Mouse (Mus musculus): Measurements from ENCODE around the gene Kif3a. TPM values are rescaled to one million over a fixed set of nuclear protein-coding genes. Genes with fewer than 3 reads are reported as not detected.
A peak's percentile ranks its signal among the peaks of the same experiment; 100 is the strongest.

The Kif3a gene
- total RNA-seq, 1 experiment = 11.1 TPM

GRCm38 (mm10) chr11:53585510-53585909, 18.3 kb downstream of the Kif3a start:
- no peaks in the 10 kb centered on the region for H3K4me1 ChIP-seq (ENCODE audit: control insufficient read depth in 2 of 2, insufficient read depth in 2 of 2, low read length in 2 of 2, poor library complexity in 1 of 2)
- no peak for DNase-seq (ENCODE audit: low read depth, low spot score)
- peaks cover 6% of the 10 kb centered on the region; the same call in 1 of the 2 replicates for H3K36me3 ChIP-seq (ENCODE audit: control insufficient read depth, insufficient read depth, low read length, poor library complexity, severe bottlenecking)
- no peak overlapping the region for H3K4me3 ChIP-seq (ENCODE audit: insufficient read depth in 1 of 2, low read depth in 1 of 2, low read length in 2 of 2, poor library complexity in 1 of 2, severe bottlenecking in 1 of 2)
- H3K9me3 ChIP-seq (ENCODE audit: control insufficient read depth, insufficient read depth, low read depth, low read length) = no peaks in the 10 kb centered on the region
- H3K27ac ChIP-seq (ENCODE audit: insufficient read depth, low read depth, low read length, poor library complexity, severe bottlenecking) = no peak overlapping the region
- in situ Hi-C loops (cut with MboI; ENCODE audit: low sequenced_read_pairs in 2 of 2, unreplicated experiment in 2 of 2) = no loop called here
- no peak overlapping the region for H3K9ac ChIP-seq (ENCODE audit: insufficient read depth, low read depth, low read length, poor library complexity, severe bottlenecking)
- no peak for TF ChIP-seq HCFC1 (IDR thresholded peaks at IDR 0.05; ENCODE audit: borderline replicate concordance, insufficient read depth, low read length)
- no peak for TF ChIP-seq CHD2 (IDR thresholded peaks at IDR 0.05; ENCODE audit: low read depth, low read length)
- 0 out of 2 replicates have a peak, but pooled peaks have one; percentile 60 for TF ChIP-seq MAFK (IDR thresholded peaks at IDR 0.05; ENCODE audit: insufficient read depth, low read depth, low read length)
- TF ChIP-seq ZC3H11A (IDR thresholded peaks at IDR 0.05; ENCODE audit: borderline replicate concordance, low read depth, low read length) = no peak

- Histone ChIP-seq H3K9me3 (ENCODE audit: control insufficient read depth, insufficient read depth, low read depth, low read length) (no peaks in the 10 kb centered on the region), H3K36me3 (ENCODE audit: control insufficient read depth, insufficient read depth, low read length, poor library complexity, severe bottlenecking) (peaks cover 6% of the 10 kb centered on the region; the same call in 1 of the 2 replicates), H3K4me3 (ENCODE audit: insufficient read depth in 1 of 2, low read depth in 1 of 2, low read length in 2 of 2, poor library complexity in 1 of 2, severe bottlenecking in 1 of 2) (no peak overlapping the region), H3K4me1 (ENCODE audit: control insufficient read depth in 2 of 2, insufficient read depth in 2 of 2, low read length in 2 of 2, poor library complexity in 1 of 2) (no peaks in the 10 kb centered on the region), H3K27ac (ENCODE audit: insufficient read depth, low read depth, low read length, poor library complexity, severe bottlenecking) (no peak overlapping the region), H3K9ac (ENCODE audit: insufficient read depth, low read depth, low read length, poor library complexity, severe bottlenecking) (no peak overlapping the region)
- no peak for TF ChIP-seq ZNF384 (IDR thresholded peaks at IDR 0.05; ENCODE audit: low read depth, low read length)
- no peak for TF ChIP-seq ZC3H11A (IDR thresholded peaks at IDR 0.05; ENCODE audit: borderline replicate concordance, low read depth, low read length)
- no peak for TF ChIP-seq HCFC1 (IDR thresholded peaks at IDR 0.05; ENCODE audit: borderline replicate concordance, insufficient read depth, low read length)
- TF ChIP-seq CHD2 (IDR thresholded peaks at IDR 0.05; ENCODE audit: low read depth, low read length) = no peak
- no peak for TF ChIP-seq MAFK (IDR thresholded peaks at IDR 0.05; ENCODE audit: insufficient read depth, low read depth, low read length)
- no peak for DNase-seq (ENCODE audit: low read depth, low spot score)
- in situ Hi-C loops (cut with MboI; ENCODE audit: low sequenced_read_pairs in 2 of 2, unreplicated experiment in 2 of 2) = no loop called here
Measured at GRCm38 (mm10) chr11:53588279-53588678, 21.1 kb downstream of the Kif3a start.

- no peak overlapping the region for H3K27ac ChIP-seq (ENCODE audit: insufficient read depth, low read depth, low read length, poor library complexity, severe bottlenecking)
- H3K4me1 ChIP-seq (ENCODE audit: control insufficient read depth in 2 of 2, insufficient read depth in 2 of 2, low read length in 2 of 2, poor library complexity in 1 of 2) = no peaks in the 10 kb centered on the region
- H3K9me3 ChIP-seq (ENCODE audit: control insufficient read depth, insufficient read depth, low read depth, low read length) = no peaks in the 10 kb centered on the region
- in situ Hi-C loops (cut with MboI; ENCODE audit: low sequenced_read_pairs in 2 of 2, unreplicated experiment in 2 of 2) = no loop called here
- no peak for TF ChIP-seq CHD2 (IDR thresholded peaks at IDR 0.05; ENCODE audit: low read depth, low read length)
- TF ChIP-seq HCFC1 (IDR thresholded peaks at IDR 0.05; ENCODE audit: borderline replicate concordance, insufficient read depth, low read length) = no peak
- TF ChIP-seq MAFK (IDR thresholded peaks at IDR 0.05; ENCODE audit: insufficient read depth, low read depth, low read length) = no peak
- no peak for TF ChIP-seq ZNF384 (IDR thresholded peaks at IDR 0.05; ENCODE audit: low read depth, low read length)
- no peak for TF ChIP-seq ZC3H11A (IDR thresholded peaks at IDR 0.05; ENCODE audit: borderline replicate concordance, low read depth, low read length)
- DNase-seq (ENCODE audit: low read depth, low spot score) = peak; percentile 59
- H3K9ac ChIP-seq (ENCODE audit: insufficient read depth, low read depth, low read length, poor library complexity, severe bottlenecking) = peak overlapping the region; percentile 30; the same call in 1 of the 2 replicates
- no peaks in the 10 kb centered on the region for H3K36me3 ChIP-seq (ENCODE audit: control insufficient read depth, insufficient read depth, low read length, poor library complexity, severe bottlenecking)
- H3K4me3 ChIP-seq (ENCODE audit: insufficient read depth in 1 of 2, low read depth in 1 of 2, low read length in 2 of 2, poor library complexity in 1 of 2, severe bottlenecking in 1 of 2) = peak overlapping the region; percentile 7 to 38; a peak in 2 of 4 replicates
Measured at GRCm38 (mm10) chr11:53590368-53590768, 23.2 kb downstream of the Kif3a start.

GRCm38 (mm10) chr11:53591116-53591515, 23.9 kb downstream of the Kif3a start:
- no peak overlapping the region for H3K9ac ChIP-seq (ENCODE audit: insufficient read depth, low read depth, low read length, poor library complexity, severe bottlenecking)
- H3K36me3 ChIP-seq (ENCODE audit: control insufficient read depth, insufficient read depth, low read length, poor library complexity, severe bottlenecking) = no peaks in the 10 kb centered on the region
- H3K4me3 ChIP-seq (ENCODE audit: insufficient read depth in 1 of 2, low read depth in 1 of 2, low read length in 2 of 2, poor library complexity in 1 of 2, severe bottlenecking in 1 of 2) = no peak overlapping the region
- no peaks in the 10 kb centered on the region for H3K4me1 ChIP-seq (ENCODE audit: control insufficient read depth in 2 of 2, insufficient read depth in 2 of 2, low read length in 2 of 2, poor library complexity in 1 of 2)
- in situ Hi-C loops (cut with MboI; ENCODE audit: low sequenced_read_pairs in 2 of 2, unreplicated experiment in 2 of 2) = no loop called here
- no peak overlapping the region for H3K27ac ChIP-seq (ENCODE audit: insufficient read depth, low read depth, low read length, poor library complexity, severe bottlenecking)
- no peak for DNase-seq (ENCODE audit: low read depth, low spot score)
- TF ChIP-seq ZC3H11A (IDR thresholded peaks at IDR 0.05; ENCODE audit: borderline replicate concordance, low read depth, low read length) (no peak), MAFK (IDR thresholded peaks at IDR 0.05; ENCODE audit: insufficient read depth, low read depth, low read length) (no peak), ZNF384 (IDR thresholded peaks at IDR 0.05; ENCODE audit: low read depth, low read length) (no peak), CHD2 (IDR thresholded peaks at IDR 0.05; ENCODE audit: low read depth, low read length) (no peak)
- H3K9me3 ChIP-seq (ENCODE audit: control insufficient read depth, insufficient read depth, low read depth, low read length) = no peaks in the 10 kb centered on the region

GRCm38 (mm10) chr11:53604983-53605382, 37.8 kb downstream of the Kif3a start:
- H3K4me3 ChIP-seq (ENCODE audit: insufficient read depth in 1 of 2, low read depth in 1 of 2, low read length in 2 of 2, poor library complexity in 1 of 2, severe bottlenecking in 1 of 2) = no peak overlapping the region
- no peaks in the 10 kb centered on the region for H3K9me3 ChIP-seq (ENCODE audit: control insufficient read depth, insufficient read depth, low read depth, low read length)
- no peaks in the 10 kb centered on the region for H3K36me3 ChIP-seq (ENCODE audit: control insufficient read depth, insufficient read depth, low read length, poor library complexity, severe bottlenecking)
- no peak overlapping the region for H3K9ac ChIP-seq (ENCODE audit: insufficient read depth, low read depth, low read length, poor library complexity, severe bottlenecking)
- no peak overlapping the region for H3K27ac ChIP-seq (ENCODE audit: insufficient read depth, low read depth, low read length, poor library complexity, severe bottlenecking)
- DNase-seq (ENCODE audit: low read depth, low spot score) = no peak
- in situ Hi-C loops (cut with MboI; ENCODE audit: low sequenced_read_pairs in 2 of 2, unreplicated experiment in 2 of 2) = no loop called here
- H3K4me1 ChIP-seq (ENCODE audit: control insufficient read depth in 2 of 2, insufficient read depth in 2 of 2, low read length in 2 of 2, poor library complexity in 1 of 2) = peaks cover 3% of the 10 kb centered on the region in 2 experiments; a peak in 2 of 4 replicates
- TF ChIP-seq HCFC1 (IDR thresholded peaks at IDR 0.05; ENCODE audit: borderline replicate concordance, insufficient read depth, low read length) (no peak), ZC3H11A (IDR thresholded peaks at IDR 0.05; ENCODE audit: borderline replicate concordance, low read depth, low read length) (no peak), CHD2 (IDR thresholded peaks at IDR 0.05; ENCODE audit: low read depth, low read length) (no peak)
